Mouse (Mus musculus) E14TG2a.4 (cell line): Measurements from ENCODE around the gene Tlr9.

Source experiments
- CTCF ChIP-seq: conservative IDR thresholded peaks from 2 replicates; pipeline ENCODE4 v1.5.1; 2014; ENCODE audit warnings: low read length
- NANOG ChIP-seq: IDR thresholded peaks from 2 replicates; pipeline ENCODE4 v1.6.1; 2014; ENCODE audit warnings: borderline replicate concordance, low read length, mixed read lengths
- POU5F1 ChIP-seq: IDR thresholded peaks from 2 replicates; pipeline ENCODE4 v1.6.1; 2014; ENCODE audit warnings: low read length, borderline replicate concordance

DNA sequence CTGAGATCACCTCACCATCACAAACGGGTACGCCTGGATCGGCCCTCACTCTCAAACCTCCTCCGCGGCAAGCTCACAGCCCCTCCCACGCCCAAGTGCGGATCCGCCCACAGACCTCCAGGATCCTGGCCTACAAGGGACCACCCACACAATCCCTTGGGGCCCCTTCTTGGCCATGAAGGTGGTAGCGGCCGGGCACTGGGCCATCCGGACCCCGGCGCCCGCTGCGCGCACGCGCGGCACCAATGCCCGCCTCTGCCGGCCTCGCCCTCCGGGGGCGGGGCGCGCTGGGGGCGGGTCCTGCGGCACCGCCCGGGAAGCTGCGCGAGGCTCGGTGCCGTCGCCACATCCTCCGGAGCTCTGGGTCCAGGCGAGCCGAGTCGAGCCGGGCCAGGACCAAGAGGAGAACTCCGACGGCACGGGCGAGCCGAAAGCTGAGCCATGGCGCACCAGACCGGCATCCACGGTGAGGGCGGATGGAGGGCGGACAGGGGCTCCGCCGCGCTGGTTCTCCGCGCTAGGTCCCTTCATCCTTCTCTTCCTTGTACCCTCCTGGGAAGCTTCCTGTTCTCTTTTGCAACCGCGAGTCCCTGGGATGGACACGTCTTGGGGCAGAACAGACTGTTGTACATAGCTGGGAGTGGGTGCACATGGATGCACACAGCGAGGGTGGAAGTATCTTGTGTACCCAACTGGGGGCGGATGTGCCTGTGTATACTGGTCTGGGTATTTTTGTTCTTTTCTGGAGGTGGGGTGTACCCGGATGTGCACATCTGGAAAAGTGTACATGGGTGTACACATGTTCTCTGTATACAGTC is 19.4 kb upstream of the Tlr9 start, which contains the start of gene Twf2:
- TF ChIP-seq CTCF (no peak), NANOG (no peak), POU5F1 (no peak)
